Mouse (Mus musculus) liver, postnatal 0 days (tissue): ENCODE measurements at regions not wholly inside any gene's neighbourhood (a gene's known extent, or its start where the extent isn't known, plus 50 kb on each side); places are given as distances from the start of the nearest gene placed in this dataset.

Source experiments
- ATAC-seq: fragments of 200-750 bp; cut with Nextera tagmentation; 2 replicates; pipeline ENCODE4 v1.8.0; 2017; ENCODE audit warnings: mild to moderate bottlenecking, moderate library complexity
- DNase-seq: peaks from one replicate; pipeline ENCODE4 v3.0.0-alpha.2; 2016
- H3K27ac ChIP-seq: fragments of 300-500 bp; sonication (generic); 2 replicates; pipeline ENCODE4 v1.5.1; 2014; ENCODE audit warnings: antibody characterized with exemption, moderate library complexity, mild to moderate bottlenecking, low read depth
- H3K27me3 ChIP-seq: fragments of 300-500 bp; sonication (generic); 2 replicates; pipeline ENCODE4 v1.6.1; 2014; ENCODE audit warnings: low read length, control low read depth, mixed read lengths; ENCODE audit not compliant: insufficient read depth
- H3K36me3 ChIP-seq: fragments of 300-500 bp; sonication (generic); replicated peaks from 2 replicates; pipeline ENCODE4 v1.6.1; 2014; ENCODE audit warnings: mild to moderate bottlenecking, control low read depth, low read length, moderate library complexity, mixed read lengths; ENCODE audit not compliant: insufficient read depth
- H3K4me1 ChIP-seq: fragments of 300-500 bp; sonication (generic); 2 replicates; pipeline ENCODE4 v1.6.1; 2014; ENCODE audit warnings: antibody characterized with exemption, mild to moderate bottlenecking, control low read depth; ENCODE audit not compliant: insufficient read depth
- H3K4me2 ChIP-seq: fragments of 300-500 bp; sonication (generic); 2 replicates; pipeline ENCODE4 v1.6.1; 2014; ENCODE audit warnings: low read depth, mild to moderate bottlenecking, low read length, moderate library complexity, mixed read lengths
- H3K4me3 ChIP-seq: fragments of 300-500 bp; sonication (generic); 2 replicates; pipeline ENCODE4 v1.5.1; 2014; ENCODE audit warnings: low read depth, low read length
- H3K9ac ChIP-seq: fragments of 300-500 bp; sonication (generic); replicated peaks from 2 replicates; pipeline ENCODE4 v1.6.1; 2014; ENCODE audit warnings: mild to moderate bottlenecking, moderate library complexity
- H3K9me3 ChIP-seq: fragments of 300-500 bp; sonication (generic); 2 replicates; pipeline ENCODE4 v1.6.1; 2016; ENCODE audit warnings: mild to moderate bottlenecking, control low read depth, low read length, mixed read lengths
- CTCF ChIP-seq: sonication (generic); IDR thresholded peaks from 2 replicates; pipeline ENCODE4 v1.5.1; 2016; ENCODE audit warnings: antibody characterized with exemption, low read depth
- EP300 ChIP-seq: IDR thresholded peaks from 2 replicates; pipeline ENCODE4 v1.6.1; 2016; ENCODE audit warnings: antibody characterized with exemption, low read depth, mild to moderate bottlenecking
- WGBS: fragments of 180-500 bp; shearing (Covaris S2); extraction: QIAGEN DNeasy Blood & Tissue Kit; methylation state at CpG from one replicate; pipeline ENCODE4 v1.1.7; 2014; ENCODE audit not compliant: insufficient replicate concordance; 5-methylcytosine and 5-hydroxymethylcytosine counted together

DNA sequence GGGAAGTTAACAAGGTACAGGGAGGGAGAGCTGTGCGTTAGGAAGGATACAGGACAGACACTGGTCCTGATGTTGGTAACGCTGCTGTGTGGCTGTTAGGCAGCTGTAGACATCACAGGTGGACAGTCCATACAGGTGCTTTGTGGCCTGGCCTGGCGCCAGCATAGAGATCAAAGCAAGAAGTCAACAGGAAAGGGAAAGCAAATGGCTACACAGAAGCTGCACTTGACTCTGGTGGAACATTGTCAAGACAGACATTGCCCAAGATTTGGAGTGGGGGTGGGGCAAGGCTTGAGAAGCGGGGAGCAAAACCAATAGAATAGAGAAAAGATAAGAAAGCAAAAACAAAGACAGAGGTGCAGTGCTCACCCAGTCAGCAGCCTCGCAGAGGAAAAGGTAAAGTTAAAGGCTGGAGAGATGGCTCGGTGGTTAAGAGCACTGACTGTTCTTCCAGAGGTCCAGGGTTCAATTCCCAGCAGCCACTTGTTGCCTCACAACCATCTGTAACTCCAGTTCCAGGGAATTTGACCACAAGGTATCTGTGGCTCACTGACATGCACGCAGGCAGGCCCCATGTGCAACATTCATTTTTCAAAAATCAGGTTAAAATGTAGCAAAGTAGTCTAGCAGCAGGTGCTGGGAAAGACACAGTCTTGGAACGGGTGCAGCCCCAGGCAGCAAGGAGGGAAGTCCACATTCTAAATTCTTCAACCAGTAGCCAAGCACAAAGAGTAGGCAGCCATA, 147.3 kb upstream of the A530016L24Rik start:
- no peak overlapping the region for H3K9ac ChIP-seq
- ATAC-seq (no peak), DNase-seq (no peak)
- no peaks in the 10 kb centered on the region for H3K4me1 ChIP-seq
- no peak overlapping the region for H3K27ac ChIP-seq
- no peaks in the 10 kb centered on the region for H3K9me3 ChIP-seq
- no peaks in the 10 kb centered on the region for H3K27me3 ChIP-seq
- TF ChIP-seq CTCF (no peak), EP300 (no peak)
- no peak overlapping the region for H3K4me3 ChIP-seq
- no peaks in the 10 kb centered on the region for H3K36me3 ChIP-seq
- no peak overlapping the region for H3K4me2 ChIP-seq
- WGBS = 60% methylated on average over 8 of the region's 8 CpGs

DNA sequence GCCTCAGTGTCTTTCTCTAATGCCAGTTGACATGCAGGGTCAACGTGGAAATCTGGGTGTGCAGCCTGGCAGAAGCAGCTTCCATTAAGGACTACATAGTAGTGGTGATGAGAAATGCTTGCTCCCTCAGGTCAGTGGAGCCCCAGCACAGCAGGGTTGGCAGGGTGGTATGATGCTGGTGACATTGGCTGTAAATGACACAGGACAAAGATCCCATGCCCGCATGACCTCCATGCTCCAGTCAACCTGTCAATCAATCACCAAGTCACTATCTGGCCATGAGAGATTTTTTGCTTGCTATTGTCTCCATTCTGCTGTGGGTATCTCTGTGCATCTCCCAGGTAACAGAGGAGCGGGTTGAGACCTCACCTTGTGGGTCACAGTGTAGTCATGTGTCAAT, 146.2 kb upstream of the A530016L24Rik start:
- ATAC-seq (no peak), DNase-seq (no peak)
- Histone ChIP-seq H3K4me2 (no peak overlapping the region), H3K9ac (no peak overlapping the region), H3K27ac (no peak overlapping the region), H3K9me3 (no peaks in the 10 kb centered on the region), H3K36me3 (no peaks in the 10 kb centered on the region), H3K4me1 (no peaks in the 10 kb centered on the region), H3K4me3 (no peak overlapping the region), H3K27me3 (no peaks in the 10 kb centered on the region)
- 64% methylated on average over 3 of the region's 3 CpGs for WGBS
- TF ChIP-seq EP300 = no peak
- no peak for TF ChIP-seq CTCF

DNA sequence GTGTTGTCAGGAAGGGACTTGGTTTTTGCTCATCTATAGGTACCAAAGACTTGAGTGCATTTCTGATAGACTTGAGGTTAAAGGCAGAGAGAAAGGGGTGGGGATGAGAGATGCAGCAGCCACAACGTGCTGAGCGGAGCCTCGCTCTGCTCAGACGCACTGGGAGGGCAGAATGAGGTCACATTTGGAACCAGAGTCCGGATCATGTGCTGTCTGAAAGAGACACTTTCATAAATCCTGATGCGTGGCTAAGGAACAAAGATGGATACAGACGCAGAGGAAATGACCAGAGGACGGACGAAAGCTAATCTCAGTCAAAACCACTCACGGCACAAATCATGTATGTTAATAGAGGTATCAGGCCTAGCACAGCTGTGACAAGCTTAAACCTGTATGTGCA, 145.0 kb upstream of the A530016L24Rik start:
- Histone ChIP-seq H3K4me3 (no peak overlapping the region), H3K9ac (no peak overlapping the region), H3K27me3 (no peaks in the 10 kb centered on the region), H3K36me3 (no peaks in the 10 kb centered on the region), H3K9me3 (no peaks in the 10 kb centered on the region), H3K27ac (no peak overlapping the region), H3K4me2 (no peak overlapping the region), H3K4me1 (no peaks in the 10 kb centered on the region)
- ATAC-seq (no peak), DNase-seq (no peak)
- 75% methylated on average over 10 of the region's 10 CpGs for WGBS
- TF ChIP-seq EP300 (no peak), CTCF (no peak)

DNA sequence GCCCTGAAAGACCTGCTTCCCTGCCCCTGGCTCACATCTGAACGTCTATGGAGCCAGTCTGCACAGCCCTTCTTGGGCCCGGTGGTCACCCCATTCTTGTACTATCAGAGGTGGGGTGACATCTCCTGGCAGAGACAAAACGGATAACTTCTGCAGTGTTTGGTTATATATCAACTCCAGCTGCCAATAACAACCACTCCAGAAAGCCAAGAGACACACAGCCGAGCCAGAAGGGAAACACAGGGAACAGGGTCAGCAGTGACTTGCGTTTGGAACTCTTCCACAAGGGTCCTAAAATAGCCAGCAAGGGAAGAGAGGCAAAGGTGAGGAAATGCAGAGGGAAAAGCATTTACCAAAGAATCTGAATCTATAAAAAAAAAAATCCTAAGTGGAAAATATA, 143.5 kb upstream of the A530016L24Rik start:
- TF ChIP-seq EP300 (no peak), CTCF (no peak)
- H3K4me1 ChIP-seq = no peaks in the 10 kb centered on the region
- 72% methylated on average over 5 of the region's 5 CpGs for WGBS
- H3K9ac ChIP-seq = no peak overlapping the region
- H3K27me3 ChIP-seq = no peaks in the 10 kb centered on the region
- H3K27ac ChIP-seq = no peak overlapping the region
- H3K9me3 ChIP-seq = no peaks in the 10 kb centered on the region
- ATAC-seq (no peak), DNase-seq (no peak)
- no peak overlapping the region for H3K4me3 ChIP-seq
- H3K36me3 ChIP-seq = no peaks in the 10 kb centered on the region
- no peak overlapping the region for H3K4me2 ChIP-seq

DNA sequence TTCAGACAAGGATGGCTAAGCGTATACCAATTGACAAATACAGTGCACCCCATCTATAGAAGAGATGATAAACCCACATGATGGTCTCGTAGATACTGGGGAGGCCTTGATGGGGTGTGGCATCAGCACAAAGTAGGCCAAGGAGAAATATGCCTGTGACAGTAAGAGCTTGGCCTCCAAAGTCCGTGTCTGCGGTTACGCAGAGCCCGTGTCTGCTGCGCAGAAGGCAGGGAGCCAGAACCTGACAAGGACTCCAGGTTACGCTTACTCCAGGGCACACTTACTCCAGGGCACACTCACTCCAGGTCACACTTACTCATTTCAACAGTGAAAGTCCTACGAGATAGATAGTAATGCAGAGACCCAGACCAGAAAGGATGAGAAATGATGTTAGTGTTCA, 141.1 kb upstream of the A530016L24Rik start:
- no peak overlapping the region for H3K27ac ChIP-seq
- H3K4me3 ChIP-seq = no peak overlapping the region
- H3K27me3 ChIP-seq = no peaks in the 10 kb centered on the region
- 89% methylated on average over 9 of the region's 9 CpGs for WGBS
- no peak overlapping the region for H3K9ac ChIP-seq
- no peaks in the 10 kb centered on the region for H3K36me3 ChIP-seq
- H3K4me1 ChIP-seq = no peaks in the 10 kb centered on the region
- no peak for TF ChIP-seq EP300
- TF ChIP-seq CTCF = no peak
- no peak overlapping the region for H3K4me2 ChIP-seq
- DNase-seq (no peak), ATAC-seq (no peak)
- H3K9me3 ChIP-seq = no peaks in the 10 kb centered on the region

DNA sequence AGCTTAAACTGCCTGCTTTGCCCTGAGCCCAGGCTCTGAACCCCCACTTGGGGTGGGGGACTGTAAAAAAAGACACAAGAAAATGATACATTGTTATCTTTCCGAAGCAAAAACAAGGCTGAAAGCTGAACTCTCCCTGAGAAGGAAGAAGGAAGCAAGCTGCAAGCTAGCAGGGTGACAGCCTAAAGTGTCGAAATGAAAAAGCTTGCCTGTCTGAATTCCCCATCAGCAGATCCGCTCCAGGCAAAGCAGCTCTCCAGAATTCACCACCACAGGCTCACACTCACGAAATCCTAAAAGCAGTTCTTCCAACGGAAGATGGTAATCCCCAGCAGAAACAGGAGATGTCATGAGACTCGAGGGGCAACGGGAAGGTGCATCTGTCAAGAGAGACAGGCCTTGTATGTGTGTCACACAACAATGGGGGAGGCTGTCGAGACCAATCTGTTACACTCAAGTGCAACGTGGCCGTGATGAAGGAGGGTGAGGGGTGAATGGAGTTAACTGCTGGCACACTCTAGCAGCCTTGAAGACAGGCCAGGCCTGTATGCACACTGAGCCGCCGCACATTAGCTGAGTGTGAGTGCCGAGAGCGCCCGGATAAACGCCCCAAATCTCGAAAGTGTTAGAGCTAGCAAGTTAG, 139.5 kb upstream of the A530016L24Rik start:
- no peaks in the 10 kb centered on the region for H3K4me1 ChIP-seq
- H3K9me3 ChIP-seq = no peaks in the 10 kb centered on the region
- no peaks in the 10 kb centered on the region for H3K36me3 ChIP-seq
- TF ChIP-seq EP300 = no peak
- no peak for TF ChIP-seq CTCF
- H3K9ac ChIP-seq = no peak overlapping the region
- ATAC-seq (no peak), DNase-seq (no peak)
- H3K27ac ChIP-seq = no peak overlapping the region
- WGBS = 64% methylated on average over 17 of the region's 17 CpGs
- H3K4me3 ChIP-seq = no peak overlapping the region
- H3K27me3 ChIP-seq = no peaks in the 10 kb centered on the region
- no peak overlapping the region for H3K4me2 ChIP-seq
